Mouse (Mus musculus): Measurements from ENCODE around the gene Tes3-ps. TPM values are rescaled to one million over a fixed set of nuclear protein-coding genes. Genes with fewer than 3 reads are reported as not detected.

Gene Tes3-ps
- polyA plus RNA-seq, 1 experiment, result not detected

DNA sequence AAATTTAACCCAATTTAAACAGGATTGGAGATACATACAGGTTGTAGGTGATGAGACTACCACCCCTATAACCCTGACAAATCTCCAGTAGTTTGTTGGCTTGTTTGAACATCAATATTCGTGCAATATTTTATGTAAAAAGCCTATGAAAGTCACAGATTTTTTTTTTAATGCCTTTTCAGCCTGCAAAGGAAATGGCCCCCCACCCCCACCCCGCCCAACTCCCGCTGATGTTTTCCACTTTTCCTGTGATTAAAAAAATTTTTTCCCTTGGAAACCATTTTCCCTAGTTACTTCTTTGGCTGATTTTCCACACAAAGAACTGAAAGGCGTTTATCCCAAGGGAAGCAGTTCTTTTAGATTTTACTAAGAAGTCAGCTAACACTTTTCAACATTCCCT lies 11.4 kb downstream of the Tes3-ps start, which contains the start of gene Ecm2:
Gene Ecm2, plus strand, starts transcription at position 301 of the 400 bp plus-strand sequence.
- DNase-seq (ENCODE audit: low read depth), result no peak

DNA sequence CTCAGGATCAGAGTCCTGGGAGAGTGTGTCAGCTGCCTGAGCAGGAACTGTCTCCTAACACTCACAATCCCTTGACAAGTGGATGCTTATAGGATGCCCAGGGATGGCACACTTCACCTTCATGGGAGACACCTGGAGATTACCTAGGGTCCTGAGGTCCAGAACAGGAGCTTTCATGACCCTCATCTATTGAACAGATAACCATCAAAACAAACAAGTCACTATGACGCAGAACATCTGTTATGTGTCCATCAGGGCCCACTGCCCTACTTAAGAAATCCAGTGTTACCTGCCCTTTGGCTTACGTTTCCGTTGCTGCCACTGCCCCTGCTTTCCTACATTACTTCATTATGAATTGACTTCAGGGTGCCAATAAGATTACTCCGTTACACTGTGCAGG lies 12.7 kb downstream of the Tes3-ps start:
- DNase-seq (ENCODE audit: low read depth), result no peak

DNA sequence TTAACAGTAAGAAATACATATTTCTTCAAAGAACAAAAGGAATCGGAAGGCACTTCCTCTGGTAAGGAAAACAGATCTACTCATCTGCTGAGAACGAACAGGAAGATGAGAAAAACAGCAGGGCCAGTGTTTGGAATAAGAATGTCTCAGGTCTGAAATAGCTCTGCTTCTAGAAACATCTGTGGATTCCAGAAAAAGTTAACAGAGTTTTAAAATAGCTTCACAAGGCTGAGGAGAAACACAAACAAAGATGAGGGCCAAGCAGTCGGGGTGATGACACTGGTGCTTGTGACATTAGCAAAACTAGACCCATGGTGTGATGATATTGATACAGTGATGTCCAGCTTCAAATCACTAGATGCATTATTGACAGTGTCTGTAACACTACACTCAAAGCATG lies 14.1 kb downstream of the Tes3-ps start:
- no peak for DNase-seq (ENCODE audit: low read depth)

DNA sequence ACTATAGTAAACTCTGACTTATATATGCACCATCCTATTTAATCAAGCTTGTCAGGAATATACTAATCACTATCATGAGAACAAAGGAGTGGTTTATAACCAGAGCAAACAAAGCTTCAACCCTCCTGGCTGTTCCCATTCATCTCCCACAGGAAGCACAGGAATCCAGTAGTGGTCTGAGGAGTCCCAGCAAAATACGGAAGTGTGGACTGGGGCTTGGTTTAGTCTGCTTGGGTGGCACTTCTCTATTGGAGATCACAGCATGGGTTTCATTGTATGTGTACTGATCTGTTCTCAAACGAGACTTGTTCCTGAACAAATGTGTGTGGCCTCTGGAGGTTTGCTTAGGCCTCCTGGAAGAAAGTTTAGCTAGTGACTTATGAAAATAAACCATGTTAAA lies 25.6 kb downstream of the Tes3-ps start:
- no peak for DNase-seq (ENCODE audit: low read depth)

DNA sequence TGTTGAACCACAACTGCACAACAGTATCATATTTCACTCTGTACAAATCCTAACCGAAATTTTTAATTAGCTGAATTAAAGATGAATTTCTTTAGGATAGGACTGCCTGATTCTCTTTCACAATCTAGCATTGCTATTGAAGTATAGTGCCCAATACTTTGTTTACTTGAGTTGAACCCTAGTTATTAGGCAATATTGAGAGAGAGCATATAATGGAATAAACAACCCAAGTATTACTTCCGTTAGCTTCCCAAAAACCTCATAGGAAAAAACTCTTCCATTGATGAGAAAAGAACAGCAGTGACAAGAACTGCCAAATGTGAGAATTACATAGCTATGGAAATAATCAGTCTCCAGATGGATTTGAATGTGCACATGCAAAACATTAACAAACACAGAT lies 33.1 kb downstream of the Tes3-ps start:
- no peak for DNase-seq (ENCODE audit: low read depth)

DNA sequence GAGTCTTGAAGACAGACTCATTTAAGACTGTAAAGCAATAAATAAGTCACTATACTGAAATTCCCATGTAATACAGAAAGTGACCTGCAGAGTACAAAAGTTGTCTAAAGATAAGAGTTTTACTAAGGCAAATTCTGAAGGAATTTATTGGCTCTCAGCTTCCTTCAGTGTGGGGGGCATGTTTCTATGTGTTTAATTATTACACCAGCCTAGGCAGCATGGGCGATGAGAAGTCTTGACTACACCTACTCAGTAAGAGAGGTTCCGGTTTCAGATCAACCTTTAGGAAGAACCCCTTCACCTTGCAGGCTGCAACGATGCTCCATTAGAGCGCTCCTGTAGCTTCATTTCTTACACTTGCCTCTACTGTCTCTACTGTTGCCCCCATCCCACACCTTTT lies 37.5 kb downstream of the Tes3-ps start:
- DNase-seq (ENCODE audit: low read depth), result no peak

DNA sequence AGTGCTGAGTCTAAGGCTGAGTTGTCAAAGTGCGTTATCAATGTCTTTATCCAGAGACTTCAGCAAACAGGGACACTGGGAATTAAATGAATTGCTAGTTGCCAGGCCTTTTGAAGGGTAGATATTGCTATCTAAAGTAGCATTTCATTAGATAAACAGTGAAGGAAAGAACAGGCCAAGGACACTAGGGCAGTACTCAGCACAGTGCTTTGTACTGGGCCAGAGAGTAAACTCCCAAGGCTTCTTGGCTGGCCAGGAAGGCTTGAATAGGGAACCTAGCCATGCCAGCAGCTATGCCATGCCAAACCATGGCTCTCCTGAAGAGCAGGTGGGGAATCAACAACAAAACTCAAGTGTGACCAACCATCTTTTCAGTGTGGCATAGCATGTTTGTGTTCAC lies 43.8 kb downstream of the Tes3-ps start:
- no peak for DNase-seq (ENCODE audit: low read depth)

DNA sequence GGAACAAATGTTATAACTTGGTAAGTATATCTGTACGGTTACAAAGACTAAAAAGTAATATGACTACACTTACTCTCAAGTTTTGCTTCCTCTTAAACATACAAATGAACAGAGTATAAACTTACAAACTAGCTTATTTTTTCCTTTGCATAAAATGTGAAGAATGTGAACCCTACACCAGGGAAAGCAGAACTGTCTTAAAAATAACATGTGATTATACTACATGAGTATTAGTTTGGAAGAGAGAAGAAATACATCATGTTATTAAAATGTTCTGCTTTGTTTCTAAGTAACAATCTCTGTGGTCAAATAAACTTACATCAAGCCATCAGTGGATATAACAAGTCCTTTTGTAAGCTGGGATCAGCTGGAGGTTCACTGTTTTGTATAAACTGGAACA lies 45.6 kb downstream of the Tes3-ps start:
- no peak for DNase-seq (ENCODE audit: low read depth)

DNA sequence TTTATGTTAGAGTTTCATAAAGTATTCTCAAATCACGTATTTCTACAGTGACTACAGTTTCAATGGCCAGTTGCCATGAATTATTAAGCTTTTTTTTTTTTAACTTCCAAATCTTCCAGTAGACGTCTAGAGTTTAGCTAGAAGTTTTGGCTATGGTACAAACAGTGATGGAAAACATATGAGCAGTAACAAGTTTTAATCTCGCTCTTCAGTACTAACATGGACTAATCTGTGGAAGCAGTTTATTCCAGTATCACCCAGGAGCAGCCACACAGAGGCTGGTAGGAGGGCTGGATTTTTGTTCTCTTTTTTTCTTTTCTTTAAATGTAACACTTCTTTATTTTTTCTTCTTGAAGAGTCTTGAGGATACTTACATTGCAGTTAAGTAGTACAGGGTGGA lies 51.2 kb downstream of the Tes3-ps start, which contains the start of gene Aspn:
Gene Aspn, plus strand, starts transcription at position 165 of the 400 bp plus-strand sequence.
- DNase-seq (ENCODE audit: low read depth), result no peak

DNA sequence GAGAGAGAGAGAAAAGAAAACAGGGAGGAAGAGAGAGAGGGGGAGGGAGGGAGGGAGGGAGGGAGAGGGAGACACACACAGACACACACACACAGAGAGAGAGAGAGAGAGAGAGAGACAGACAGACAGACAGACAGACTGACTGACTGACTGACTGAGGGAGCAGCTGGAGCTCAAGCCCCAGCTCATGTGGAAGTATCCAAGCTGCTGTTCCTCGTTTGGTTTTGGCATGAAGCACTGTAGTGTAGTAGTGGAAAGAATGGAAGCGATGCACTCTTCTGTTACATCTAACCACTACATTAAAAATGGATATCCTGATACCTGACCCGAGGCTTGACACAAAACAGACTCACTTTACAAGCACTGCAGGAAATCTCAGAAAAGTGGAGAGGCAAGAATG lies 52.5 kb downstream of the Tes3-ps start:
- no peak for DNase-seq (ENCODE audit: low read depth)

Other genes starting within 250 kb of the Tes3-ps start
- gene Susd3, start 244.6 kb upstream of the Tes3-ps start, polyA plus RNA-seq (2012; rRNA removed), result 7.7 and 7.8 TPM in 2 replicates
- gene Fgd3, start 173.0 kb upstream of the Tes3-ps start, polyA plus RNA-seq (2012; rRNA removed), result 2.2 and 2.6 TPM in 2 replicates
- 26.2 and 31.4 TPM in 2 replicates for gene Bicd2, start 151.7 kb upstream of the Tes3-ps start, polyA plus RNA-seq (2012; rRNA removed)
- gene Ippk, start 72.1 kb upstream of the Tes3-ps start, polyA plus RNA-seq (2012; rRNA removed), result 11.0 and 13.2 TPM in 2 replicates
- 3.9 and 4.3 TPM in 2 replicates for gene Ecm2, start 11.5 kb downstream of the Tes3-ps start, polyA plus RNA-seq (2012; rRNA removed)
- 4.6 and 5.0 TPM in 2 replicates for gene Aspn, start 51.1 kb downstream of the Tes3-ps start, polyA plus RNA-seq (2012; rRNA removed)
- 0.93 and 1.2 TPM in 2 replicates for gene Omd, start 89.1 kb downstream of the Tes3-ps start, polyA plus RNA-seq (2012; rRNA removed)
- gene Ogn, start 114.7 kb downstream of the Tes3-ps start, polyA plus RNA-seq (2012; rRNA removed), result 25.7 and 30.5 TPM in 2 replicates
- gene Cenpp, start 159.5 kb downstream of the Tes3-ps start, polyA plus RNA-seq (2012; rRNA removed), result 0.24 and 0.34 TPM in 2 replicates
- gene Nol8, start 159.8 kb downstream of the Tes3-ps start, polyA plus RNA-seq (2012; rRNA removed), result 2.1 and 2.5 TPM in 2 replicates
- 19.0 and 22.2 TPM in 2 replicates for gene Iars, start 188.8 kb downstream of the Tes3-ps start, polyA plus RNA-seq (2012; rRNA removed)